Mouse (Mus musculus) hindbrain, embryonic 16.5 days (tissue): ENCODE data around the gene Dhx34. TPM values are rescaled to one million over a fixed set of nuclear protein-coding genes. Genes with fewer than 3 reads are reported as not detected.

ENCODE experiments used
- ATAC-seq: fragments of 200-750 bp; cut with Nextera tagmentation; 2 replicates; pipeline ENCODE4 v1.8.0; 2017; ENCODE audit warnings: moderate TSS enrichment, moderate library complexity
- H3K27ac ChIP-seq: fragments of 300-500 bp; sonication (generic); 2 replicates; pipeline ENCODE4 v1.5.1; 2014; ENCODE audit warnings: low read depth, mild to moderate bottlenecking, control low read depth, low read length, moderate library complexity
- H3K27me3 ChIP-seq: fragments of 300-500 bp; sonication (generic); replicated peaks from 2 replicates; pipeline ENCODE4 v1.6.1; 2014; ENCODE audit warnings: low read length; ENCODE audit not compliant: control insufficient read depth, insufficient read depth
- H3K36me3 ChIP-seq: fragments of 300-500 bp; sonication (generic); 2 replicates; pipeline ENCODE4 v1.6.1; 2014; ENCODE audit warnings: mild to moderate bottlenecking, low read length, moderate library complexity, mixed read lengths; ENCODE audit not compliant: control insufficient read depth, insufficient read depth
- H3K4me1 ChIP-seq: fragments of 300-500 bp; sonication (generic); 2 replicates; pipeline ENCODE4 v1.6.1; 2014; ENCODE audit warnings: low read depth, low read length; ENCODE audit not compliant: control insufficient read depth, insufficient read depth
- H3K4me2 ChIP-seq: fragments of 300-500 bp; sonication (generic); 2 replicates; pipeline ENCODE4 v1.6.1; 2014; ENCODE audit warnings: mild to moderate bottlenecking, low read length, control low read depth, moderate library complexity
- H3K4me3 ChIP-seq: fragments of 300-500 bp; sonication (generic); 2 replicates; pipeline ENCODE4 v1.5.1; 2014; ENCODE audit warnings: mild to moderate bottlenecking, low read length, control low read depth, moderate library complexity
- H3K9ac ChIP-seq: fragments of 300-500 bp; sonication (generic); 2 replicates; pipeline ENCODE4 v1.6.1; 2014; ENCODE audit warnings: low read depth, mild to moderate bottlenecking, control low read depth, low read length, moderate library complexity
- H3K9me3 ChIP-seq: fragments of 300-500 bp; sonication (generic); 2 replicates; pipeline ENCODE4 v1.6.1; 2014; ENCODE audit warnings: mild to moderate bottlenecking, low read length, moderate library complexity; ENCODE audit not compliant: control insufficient read depth
- WGBS: fragments of 180-500 bp; shearing (Covaris S2); extraction: QIAGEN DNeasy Blood & Tissue Kit; methylation state at CpG from one replicate; pipeline ENCODE4 v1.1.7; 2014; 5-methylcytosine and 5-hydroxymethylcytosine counted together
- polyA plus RNA-seq: library from polyadenylated mRNA; unstranded; fragments of >200 nt; fragmentation: Nextera tagmentation; extraction: Ambion mirVana; gene quantifications from 2 replicates; pipeline ENCODE4 v1.2.1, GENCODE M21; 2015

The Dhx34 gene
- polyA plus RNA-seq, 1 experiment from 2014 or later, result 9.6 TPM

DNA sequence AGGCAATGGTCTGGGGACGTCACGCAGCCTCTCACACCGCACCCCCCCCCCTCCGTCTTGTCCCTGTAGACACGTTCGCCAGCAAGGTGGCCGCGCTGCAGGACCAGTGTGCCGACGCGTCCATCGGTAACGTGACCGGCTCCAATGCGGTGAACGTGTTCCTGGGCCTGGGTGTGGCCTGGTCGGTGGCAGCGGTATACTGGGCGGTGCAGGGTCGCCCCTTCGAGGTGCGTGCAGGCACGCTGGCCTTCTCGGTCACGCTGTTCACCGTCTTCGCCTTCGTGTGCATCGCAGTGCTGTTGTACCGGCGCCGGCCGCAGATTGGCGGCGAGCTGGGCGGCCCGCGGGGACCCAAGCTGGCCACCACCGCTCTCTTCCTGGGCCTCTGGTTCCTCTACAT is 63.1 kb downstream of the Dhx34 start:
- Histone ChIP-seq H3K27me3 (peaks cover 3% of the 10 kb centered on the region), H3K4me1 (no peaks in the 10 kb centered on the region), H3K4me3 (no peak overlapping the region), H3K9ac (no peak overlapping the region), H3K36me3 (0 out of 2 replicates have a peak, but pooled peaks cover 2% of the 10 kb centered on the region), H3K9me3 (no peaks in the 10 kb centered on the region), H3K4me2 (peak overlapping the region; percentile 26), H3K27ac (no peak overlapping the region)
- 11% methylated on average over 39 of the region's 39 CpGs for WGBS
- peak; percentile 31 for ATAC-seq

DNA sequence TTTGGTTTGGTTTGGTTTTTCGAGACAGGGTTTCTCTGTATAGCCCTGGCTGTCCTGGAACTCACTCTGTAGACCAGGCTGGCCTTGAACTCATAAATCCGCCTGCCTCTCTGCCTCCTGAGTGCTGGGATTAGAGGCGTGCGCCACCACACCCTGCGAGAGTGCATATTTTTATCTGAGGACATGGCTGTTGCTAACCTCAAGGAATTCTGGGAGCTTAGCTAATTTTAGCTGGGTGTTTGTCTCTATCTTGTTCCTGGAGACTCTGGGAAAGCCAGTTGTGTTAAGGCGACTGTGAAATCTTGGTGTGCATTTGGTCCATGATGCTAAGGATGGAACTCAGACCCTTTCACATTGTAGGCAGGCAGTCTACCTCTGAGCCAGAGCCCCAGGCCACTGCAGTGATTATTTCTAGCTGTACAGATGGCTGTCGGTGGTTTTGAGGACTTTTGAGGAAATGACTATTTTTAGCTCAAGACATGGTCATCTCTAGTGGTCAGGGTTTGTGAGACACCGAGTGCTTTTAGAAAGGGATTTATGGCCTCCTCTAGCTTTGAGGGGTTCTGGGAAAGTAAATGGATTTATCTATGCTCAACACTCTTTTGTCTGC is 65.6 kb downstream of the Dhx34 start:
- H3K4me2 ChIP-seq, result no peak overlapping the region
- no peak overlapping the region for H3K27ac ChIP-seq
- H3K36me3 ChIP-seq, result 0 out of 2 replicates have a peak, but pooled peaks cover 2% of the 10 kb centered on the region
- H3K27me3 ChIP-seq, result peaks cover 3% of the 10 kb centered on the region
- H3K4me1 ChIP-seq, result no peaks in the 10 kb centered on the region
- no peak overlapping the region for H3K4me3 ChIP-seq
- 83% methylated on average over 8 of the region's 8 CpGs for WGBS
- ATAC-seq, result no peak
- H3K9me3 ChIP-seq, result no peaks in the 10 kb centered on the region
- no peak overlapping the region for H3K9ac ChIP-seq

DNA sequence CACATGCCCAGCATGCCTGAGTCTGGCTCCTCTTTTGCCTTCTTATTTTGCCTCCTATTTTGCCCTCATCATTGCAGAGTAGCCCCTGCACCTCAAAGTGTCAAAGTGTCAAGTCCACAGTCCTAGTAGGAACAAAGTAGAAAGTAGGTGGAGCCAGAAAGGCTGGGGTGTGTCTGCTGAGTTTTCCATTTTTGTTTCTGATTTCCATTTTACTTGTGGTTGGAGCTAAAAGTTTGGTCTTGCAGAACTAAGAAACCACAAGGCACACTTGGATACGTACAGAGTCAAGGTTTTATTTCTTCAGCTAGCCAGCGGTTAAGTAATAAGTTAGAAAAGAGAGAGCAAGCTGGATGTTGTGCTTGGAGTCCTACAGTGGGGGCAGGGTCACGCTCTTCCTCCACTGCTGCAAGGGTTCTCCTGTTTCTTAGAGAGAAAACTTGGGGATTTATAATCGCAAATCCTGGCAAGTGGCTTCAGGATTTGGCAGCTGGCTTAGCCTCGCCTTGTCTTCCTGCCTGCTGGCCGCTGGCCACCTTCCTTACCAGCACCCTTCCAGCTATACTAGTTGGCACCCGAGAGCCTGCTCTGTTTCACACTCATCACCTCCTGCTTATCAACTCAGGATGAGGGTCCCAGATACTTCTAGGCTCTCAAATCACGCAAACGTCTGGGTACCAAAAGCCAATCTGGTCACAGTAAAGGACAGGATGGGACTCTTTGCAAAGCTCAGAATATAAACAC is 66.5 kb downstream of the Dhx34 start:
- Histone ChIP-seq H3K9ac (no peak overlapping the region), H3K27ac (no peak overlapping the region), H3K4me1 (no peaks in the 10 kb centered on the region), H3K36me3 (0 out of 2 replicates have a peak, but pooled peaks cover 2% of the 10 kb centered on the region), H3K27me3 (peaks cover 3% of the 10 kb centered on the region), H3K9me3 (no peaks in the 10 kb centered on the region), H3K4me2 (no peak overlapping the region), H3K4me3 (no peak overlapping the region)
- no peak for ATAC-seq
- 72% methylated on average over 9 of the region's 9 CpGs for WGBS

DNA sequence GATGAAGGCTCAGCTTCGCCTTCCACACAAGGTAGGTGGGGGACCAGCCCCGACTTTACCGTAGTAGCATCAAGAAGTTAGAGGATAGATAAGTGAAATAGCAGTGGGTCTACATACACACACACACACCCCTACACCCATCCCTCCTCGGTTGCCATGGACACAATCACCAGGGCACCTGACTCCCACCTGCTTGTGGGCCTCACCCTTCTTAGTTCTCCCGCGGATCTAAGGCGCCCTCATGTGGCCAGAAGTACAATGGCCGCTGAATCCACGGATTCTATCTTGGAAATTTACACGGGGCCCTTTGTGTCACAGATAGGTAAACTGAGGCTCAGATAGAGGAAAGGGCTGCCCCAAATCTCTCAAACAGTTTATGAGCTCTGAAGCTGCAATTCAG is 68.3 kb downstream of the Dhx34 start:
- H3K4me3 ChIP-seq, result no peak overlapping the region
- no peak overlapping the region for H3K9ac ChIP-seq
- H3K4me1 ChIP-seq, result 0 out of 2 replicates have a peak, but pooled peaks cover 3% of the 10 kb centered on the region
- H3K9me3 ChIP-seq, result no peaks in the 10 kb centered on the region
- peak; percentile 77 for ATAC-seq
- WGBS, result 22% methylated on average over 10 of the region's 10 CpGs
- peaks cover 3% of the 10 kb centered on the region for H3K27me3 ChIP-seq
- H3K27ac ChIP-seq, result no peak overlapping the region
- H3K36me3 ChIP-seq, result 0 out of 2 replicates have a peak, but pooled peaks cover 2% of the 10 kb centered on the region
- H3K4me2 ChIP-seq, result no peak overlapping the region

DNA sequence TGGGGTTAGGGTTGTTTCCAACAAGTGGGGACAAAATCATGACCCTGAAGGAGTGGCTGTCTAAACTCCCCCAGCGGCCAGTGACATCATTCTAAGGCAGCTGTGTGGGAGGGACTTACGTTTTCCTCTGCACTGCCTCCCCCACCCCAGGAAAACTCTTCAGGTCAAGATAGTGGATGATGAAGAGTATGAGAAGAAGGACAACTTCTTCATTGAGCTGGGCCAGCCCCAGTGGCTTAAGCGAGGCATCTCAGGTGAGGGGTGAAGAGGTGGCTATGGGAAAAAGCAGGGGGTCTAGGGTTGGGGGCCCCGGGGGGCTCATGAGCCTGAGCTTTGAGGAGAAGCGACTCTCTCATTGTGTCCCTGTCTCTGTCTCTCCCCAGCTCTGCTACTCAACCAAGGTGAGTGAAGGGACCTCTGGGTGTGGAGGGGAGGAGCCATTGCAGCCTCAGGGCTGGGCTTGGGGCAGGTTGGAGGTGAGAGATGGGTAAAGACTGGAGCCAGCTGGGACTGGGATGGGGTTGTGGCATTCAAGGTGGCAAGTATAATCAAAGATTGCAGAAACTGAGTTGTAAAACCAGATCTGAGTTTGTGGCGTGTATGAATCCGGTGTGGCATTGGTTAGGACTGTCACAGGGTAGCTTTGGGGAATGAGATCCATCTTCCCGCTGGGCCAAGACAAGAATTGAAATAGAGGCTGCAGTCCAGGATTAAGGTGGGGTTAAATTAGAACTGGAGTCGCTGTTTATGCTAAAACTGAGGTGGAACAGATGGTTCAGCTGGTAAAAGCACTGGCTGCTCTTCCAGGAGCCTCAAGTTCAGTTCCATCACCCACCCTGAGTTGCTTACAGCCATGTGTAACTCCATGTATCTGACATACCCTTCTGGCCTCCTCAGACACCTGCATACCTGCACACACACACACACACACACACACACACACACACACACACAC is 71.4 kb downstream of the Dhx34 start:
- no peak overlapping the region for H3K4me2 ChIP-seq
- 78% methylated on average over 9 of the region's 9 CpGs for WGBS
- no peak overlapping the region for H3K9ac ChIP-seq
- no peaks in the 10 kb centered on the region for H3K27me3 ChIP-seq
- no peaks in the 10 kb centered on the region for H3K9me3 ChIP-seq
- H3K36me3 ChIP-seq, result no peaks in the 10 kb centered on the region
- ATAC-seq, result no peak
- H3K4me1 ChIP-seq, result 0 out of 2 replicates have a peak, but pooled peaks cover 3% of the 10 kb centered on the region
- no peak overlapping the region for H3K27ac ChIP-seq
- H3K4me3 ChIP-seq, result no peak overlapping the region

DNA sequence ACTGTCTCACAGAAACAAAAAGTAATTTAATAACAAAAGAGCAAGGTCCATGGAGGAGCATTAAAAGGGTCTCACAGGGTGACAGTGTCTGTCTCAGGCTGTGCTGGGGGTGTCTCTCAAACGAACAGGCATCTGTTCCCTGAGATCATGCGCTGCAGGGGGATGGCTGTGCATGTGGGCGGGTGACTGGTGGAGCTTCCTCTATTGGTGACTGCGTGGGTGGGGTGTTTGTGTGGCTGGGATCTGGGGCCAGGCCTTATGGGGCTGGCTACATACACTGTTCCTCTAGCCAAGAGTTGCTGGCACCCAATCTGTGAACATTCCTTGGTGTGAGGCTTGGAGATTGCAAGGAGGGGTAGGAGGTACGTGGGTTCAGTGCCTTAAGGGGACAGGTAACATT is 72.6 kb downstream of the Dhx34 start:
- Histone ChIP-seq H3K9ac (0 out of 2 replicates have a peak overlapping the region, but pooled peaks have one; percentile 11), H3K4me3 (no peak overlapping the region), H3K4me2 (no peak overlapping the region), H3K36me3 (peaks cover 4% of the 10 kb centered on the region; the same call in 1 of the 2 replicates), H3K4me1 (0 out of 2 replicates have a peak, but pooled peaks cover 3% of the 10 kb centered on the region), H3K27me3 (no peaks in the 10 kb centered on the region), H3K9me3 (no peaks in the 10 kb centered on the region), H3K27ac (no peak overlapping the region)
- ATAC-seq, result no peak
- WGBS, result 59% methylated on average over 5 of the region's 5 CpGs

DNA sequence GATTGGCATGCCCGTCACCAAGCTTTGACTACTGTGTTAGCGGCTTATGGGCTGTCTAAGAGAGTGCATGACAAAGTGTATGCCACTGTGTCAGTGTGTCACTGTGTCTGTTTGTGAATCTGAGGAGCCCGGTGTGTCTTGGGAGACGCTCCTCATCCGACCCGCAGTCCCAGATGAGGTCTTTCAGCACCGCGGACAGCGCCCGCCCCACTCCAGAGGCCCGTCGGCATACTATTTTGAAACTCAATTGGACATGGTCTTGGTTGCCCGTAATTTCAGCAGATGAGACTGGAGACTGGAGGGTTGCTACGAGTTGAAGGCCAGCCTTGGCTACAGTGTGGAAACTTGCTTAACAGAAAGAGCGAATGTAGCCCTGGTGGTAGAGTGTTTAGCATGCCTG is 74.2 kb downstream of the Dhx34 start:
- no peak for ATAC-seq

More for the DNA sequence above, 74.2 kb downstream of the Dhx34 start:
- 0 out of 2 replicates have a peak, but pooled peaks cover 3% of the 10 kb centered on the region for H3K4me1 ChIP-seq
- no peaks in the 10 kb centered on the region for H3K9me3 ChIP-seq
- no peak overlapping the region for H3K4me2 ChIP-seq
- H3K4me3 ChIP-seq, result no peak overlapping the region
- 19% methylated on average over 15 of the region's 15 CpGs for WGBS
- no peak overlapping the region for H3K9ac ChIP-seq
- no peak overlapping the region for H3K27ac ChIP-seq
- H3K36me3 ChIP-seq, result peaks cover 4% of the 10 kb centered on the region; the same call in 1 of the 2 replicates
- no peaks in the 10 kb centered on the region for H3K27me3 ChIP-seq
